Mouse (Mus musculus) G1E (cell line): ENCODE measurements around the gene Specc1. TPM values are rescaled to one million over a fixed set of nuclear protein-coding genes. Genes with fewer than 3 reads are reported as not detected.

ENCODE experiments used
- ATAC-seq: 2 replicates; pipeline ENCODE4 v1.8.0; 2016; ENCODE audit warnings: mild to moderate bottlenecking; ENCODE audit not compliant: insufficient number of reproducible peaks, poor library complexity, low FRiP score, severe bottlenecking; ENCODE audit errors: extremely low read depth
- DNase-seq: peaks from one replicate; pipeline ENCODE4 v3.0.0; 2012; ENCODE audit warnings: low spot score
- H3K27me3 ChIP-seq: 2 replicates; pipeline ENCODE4 v1.6.1; 2012; ENCODE audit warnings: mild to moderate bottlenecking, low read length, inconsistent platforms; ENCODE audit not compliant: insufficient read depth
- H3K36me3 ChIP-seq: replicated peaks from 2 replicates; pipeline ENCODE3; 2012; ENCODE audit warnings: mild to moderate bottlenecking, inconsistent platforms
- H3K4me1 ChIP-seq: 2 replicates; pipeline ENCODE4 v1.6.1; 2012; ENCODE audit warnings: low read depth, low read length, inconsistent platforms, mixed read lengths; ENCODE audit not compliant: insufficient read depth
- H3K4me3 ChIP-seq: 2 replicates; pipeline ENCODE4 v1.5.1; 2012; ENCODE audit warnings: low read depth, mild to moderate bottlenecking, inconsistent platforms, low read length, moderate library complexity, mixed read lengths
- H3K9me3 ChIP-seq: replicated peaks from 2 replicates; pipeline ENCODE4 v1.6.1; 2012; ENCODE audit warnings: inconsistent platforms
- CTCF ChIP-seq: IDR thresholded peaks from 2 replicates; pipeline ENCODE4 v1.5.1; 2012; ENCODE audit warnings: low read depth, low read length, inconsistent platforms, mixed read lengths
- GATA1 ChIP-seq: IDR thresholded peaks from 2 replicates; pipeline ENCODE4 v1.6.1; 2012; ENCODE audit warnings: borderline replicate concordance, low read length, inconsistent platforms, mixed read lengths
- GATA2 ChIP-seq: IDR thresholded peaks from 2 replicates; pipeline ENCODE4 v1.6.1; 2012; ENCODE audit warnings: low read depth, low read length, inconsistent platforms, borderline replicate concordance
- POLR2AphosphoS5 ChIP-seq: IDR thresholded peaks from 2 replicates; pipeline ENCODE4 v1.6.1; 2012; ENCODE audit warnings: low read depth, low read length, inconsistent platforms; ENCODE audit not compliant: insufficient replicate concordance
- TAL1 ChIP-seq: conservative IDR thresholded peaks from 2 replicates; pipeline ENCODE4 v1.6.1; 2012; ENCODE audit warnings: low read depth, low read length, inconsistent platforms, mixed read lengths
- polyA plus RNA-seq: library from polyadenylated mRNA; stranded (reverse); fragments of >175 nt; gene quantifications from 2 replicates; pipeline ENCODE4 v1.2.3, GENCODE M21; 2012
- total RNA-seq, 2 experiments: library from RNA; stranded (forward) in 1 of 2; stranded (reverse) in 1 of 2; fragments of 200-1000 nt in 1 of 2; fragments of >200 nt in 1 of 2; fragmentation: Nextera tagmentation in 1 of 2; gene quantifications; 2 replicates each; pipeline ENCODE4 v1.2.3; 2014 to 2017

Specc1 gene
- total and polyA plus RNA-seq, 3 experiments: 2.4 to 76.6 (median 12.1) TPM

- DNase-seq (no peak), ATAC-seq (no peak)
- peaks cover 21% of the 10 kb centered on the region for H3K4me1 ChIP-seq
- no peaks in the 10 kb centered on the region for H3K9me3 ChIP-seq
- no peak for TF ChIP-seq GATA2
- no peak for TF ChIP-seq GATA1
- no peak for TF ChIP-seq CTCF
- TF ChIP-seq POLR2AphosphoS5: no peak
- TF ChIP-seq TAL1: no peak
- no peaks in the 10 kb centered on the region for H3K27me3 ChIP-seq
- H3K4me3 ChIP-seq: no peak overlapping the region
- no peaks in the 10 kb centered on the region for H3K36me3 ChIP-seq
Measured at GRCm38 (mm10) chr11:61975783-61976182, 19.2 kb downstream of the Specc1 start.

GRCm38 (mm10) chr11:61981285-61981684 lies 24.7 kb downstream of the Specc1 start:
- Histone ChIP-seq H3K4me3 (no peak overlapping the region), H3K36me3 (no peaks in the 10 kb centered on the region), H3K27me3 (no peaks in the 10 kb centered on the region), H3K4me1 (peaks cover 16% of the 10 kb centered on the region), H3K9me3 (no peaks in the 10 kb centered on the region)
- DNase-seq (no peak), ATAC-seq (no peak)
- TF ChIP-seq CTCF (no peak), TAL1 (no peak), POLR2AphosphoS5 (no peak), GATA1 (no peak), GATA2 (no peak)

DNA sequence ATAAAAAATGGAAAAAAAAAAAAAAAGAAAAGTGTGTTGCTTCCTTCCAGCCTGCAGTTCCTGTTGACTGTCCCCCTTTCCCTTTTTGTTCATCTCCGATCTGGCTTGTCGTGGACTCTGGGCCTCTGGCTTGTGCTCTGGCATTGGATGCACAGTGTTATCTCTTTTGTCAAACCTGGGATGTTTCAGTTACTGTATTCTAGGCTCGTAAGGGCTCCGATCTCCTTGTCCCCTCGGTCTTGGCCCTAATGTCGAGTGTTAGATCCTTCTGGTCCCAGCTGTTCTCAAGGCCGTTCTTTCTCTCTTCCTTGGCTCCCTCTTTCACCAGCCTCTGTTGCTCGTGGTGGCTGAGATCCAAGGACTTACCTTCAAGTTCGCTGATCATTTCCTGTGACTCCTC lies 26.3 kb downstream of the Specc1 start:
- no peak for TF ChIP-seq GATA2
- no peaks in the 10 kb centered on the region for H3K9me3 ChIP-seq
- no peaks in the 10 kb centered on the region for H3K36me3 ChIP-seq
- no peak for DNase-seq
- peaks cover 18% of the 10 kb centered on the region for H3K4me1 ChIP-seq
- no peak overlapping the region; the same call in 1 of the 2 replicates for H3K4me3 ChIP-seq
- ATAC-seq: no peak
- no peaks in the 10 kb centered on the region for H3K27me3 ChIP-seq

- no peak for DNase-seq
- TF ChIP-seq GATA2 (no peak), CTCF (no peak), POLR2AphosphoS5 (no peak), GATA1 (no peak), TAL1 (no peak)
- H3K4me1 ChIP-seq: peaks cover 14% of the 10 kb centered on the region
- no peak overlapping the region for H3K4me3 ChIP-seq
- H3K36me3 ChIP-seq: no peaks in the 10 kb centered on the region
- no peak for ATAC-seq
- H3K9me3 ChIP-seq: no peaks in the 10 kb centered on the region
- no peaks in the 10 kb centered on the region for H3K27me3 ChIP-seq
Measured at GRCm38 (mm10) chr11:61986939-61987338, 30.4 kb downstream of the Specc1 start.

DNA sequence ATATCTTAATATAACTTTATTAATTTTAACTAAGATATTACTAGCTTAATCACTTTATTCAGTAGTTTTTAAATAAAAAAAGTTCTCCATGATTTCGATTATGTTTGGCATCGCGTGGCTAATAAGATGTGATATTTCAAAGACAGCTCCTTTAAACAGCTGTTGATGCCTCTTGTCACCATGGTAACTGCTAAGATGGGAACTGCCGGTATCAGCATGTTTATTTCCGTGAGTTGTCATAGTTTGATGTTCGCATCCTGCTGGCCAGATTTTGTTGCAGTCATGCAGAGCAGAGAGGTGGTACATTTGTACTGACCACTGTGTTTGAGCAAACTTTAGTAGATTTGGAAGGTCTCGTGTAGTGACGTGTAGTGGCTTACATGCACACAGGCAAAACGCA lies 33.1 kb downstream of the Specc1 start:
- peaks cover 2% of the 10 kb centered on the region for H3K36me3 ChIP-seq
- ATAC-seq (no peak), DNase-seq (no peak)
- H3K4me3 ChIP-seq: no peak overlapping the region
- H3K27me3 ChIP-seq: no peaks in the 10 kb centered on the region
- H3K4me1 ChIP-seq: peaks cover 10% of the 10 kb centered on the region
- H3K9me3 ChIP-seq: peaks cover 8% of the 10 kb centered on the region
- TF ChIP-seq GATA1: no peak
- TF ChIP-seq GATA2: no peak
- TF ChIP-seq CTCF: no peak
- no peak for TF ChIP-seq TAL1
- no peak for TF ChIP-seq POLR2AphosphoS5

GRCm38 (mm10) chr11:61991576-61991975 lies 35.0 kb downstream of the Specc1 start:
- DNase-seq: no peak
- no peak for TF ChIP-seq GATA1
- no peak for TF ChIP-seq TAL1
- no peak for TF ChIP-seq CTCF
- TF ChIP-seq POLR2AphosphoS5: no peak
- no peak for TF ChIP-seq GATA2
- ATAC-seq: no peak
- peaks cover 7% of the 10 kb centered on the region for H3K4me1 ChIP-seq
- H3K36me3 ChIP-seq: peaks cover 2% of the 10 kb centered on the region
- no peak overlapping the region for H3K4me3 ChIP-seq
- H3K27me3 ChIP-seq: no peaks in the 10 kb centered on the region
- peaks cover 8% of the 10 kb centered on the region for H3K9me3 ChIP-seq

DNA sequence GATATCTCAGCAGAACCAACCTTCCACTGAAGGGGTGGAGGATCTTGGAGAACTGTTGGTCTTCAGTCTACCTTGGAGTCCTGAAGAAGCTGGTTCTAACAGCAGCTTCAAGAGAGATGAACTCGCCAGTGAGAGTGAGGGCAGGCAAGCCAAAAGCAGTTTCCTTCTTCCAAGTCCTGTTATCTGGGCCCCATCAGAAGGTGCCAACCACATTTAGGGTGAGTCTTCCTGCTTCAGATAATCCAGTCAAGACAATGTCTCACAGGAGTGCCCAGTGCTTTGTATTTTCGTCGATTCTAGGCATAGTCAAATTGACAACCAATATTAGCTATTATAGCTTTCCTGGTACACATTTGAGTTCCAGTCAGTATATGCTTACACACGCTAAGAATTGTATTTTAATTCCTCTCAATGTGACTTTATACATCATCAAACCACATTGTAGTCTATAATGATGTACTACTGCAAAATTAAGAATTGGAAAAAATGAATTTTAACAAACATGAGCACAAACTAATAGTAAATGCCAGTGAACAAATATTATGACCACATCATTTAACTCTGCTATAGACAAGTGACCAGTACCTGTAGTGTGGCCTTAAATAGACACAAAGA lies 36.2 kb downstream of the Specc1 start:
- Histone ChIP-seq H3K36me3 (peaks cover 2% of the 10 kb centered on the region), H3K27me3 (no peaks in the 10 kb centered on the region), H3K9me3 (peaks cover 8% of the 10 kb centered on the region), H3K4me1 (peaks cover 5% of the 10 kb centered on the region), H3K4me3 (no peak overlapping the region)
- TF ChIP-seq POLR2AphosphoS5 (no peak), CTCF (no peak), GATA1 (no peak), GATA2 (no peak), TAL1 (no peak)
- ATAC-seq (no peak), DNase-seq (no peak)
